Mouse (Mus musculus) lung, postnatal 0 days (tissue): ENCODE results near the gene Rps6kc1. TPM values are rescaled to one million over a fixed set of nuclear protein-coding genes. Genes with fewer than 3 reads are reported as not detected.

Experiments used
- ATAC-seq: fragments of 200-750 bp; cut with Nextera tagmentation; 2 replicates; pipeline ENCODE4 v1.8.0; 2017; ENCODE audit warnings: moderate library complexity
- DNase-seq: peaks from one replicate; pipeline ENCODE4 v3.0.0-alpha.2; 2016; ENCODE audit warnings: low spot score
- H3K27ac ChIP-seq: fragments of 300-500 bp; sonication (generic); 2 replicates; pipeline ENCODE4 v1.5.1; 2014; ENCODE audit warnings: antibody characterized with exemption, mild to moderate bottlenecking, low read length, mixed read lengths
- H3K27me3 ChIP-seq: fragments of 300-500 bp; sonication (generic); replicated peaks from 2 replicates; pipeline ENCODE4 v1.6.1; 2014; ENCODE audit warnings: low read length, mixed read lengths; ENCODE audit not compliant: insufficient read depth
- H3K36me3 ChIP-seq: fragments of 300-500 bp; sonication (generic); 2 replicates; pipeline ENCODE4 v1.6.1; 2014; ENCODE audit warnings: low read length, mixed read lengths; ENCODE audit not compliant: insufficient read depth
- H3K4me1 ChIP-seq: fragments of 300-500 bp; sonication (generic); 2 replicates; pipeline ENCODE4 v1.6.1; 2014; ENCODE audit warnings: antibody characterized with exemption, low read depth, low read length, mixed read lengths; ENCODE audit not compliant: insufficient read depth
- H3K4me2 ChIP-seq: fragments of 300-500 bp; sonication (generic); replicated peaks from 2 replicates; pipeline ENCODE4 v1.6.1; 2014; ENCODE audit warnings: low read depth, mild to moderate bottlenecking, low read length, moderate library complexity, mixed read lengths
- H3K4me3 ChIP-seq: fragments of 300-500 bp; sonication (generic); 2 replicates; pipeline ENCODE4 v1.5.1; 2014; ENCODE audit warnings: low read depth, low read length
- H3K9ac ChIP-seq: fragments of 300-500 bp; sonication (generic); replicated peaks from 2 replicates; pipeline ENCODE4 v1.6.1; 2014; ENCODE audit warnings: low read depth, mild to moderate bottlenecking
- H3K9me3 ChIP-seq: fragments of 300-500 bp; sonication (generic); 2 replicates; pipeline ENCODE4 v1.6.1; 2016; ENCODE audit warnings: low read length, mixed read lengths
- CTCF ChIP-seq: IDR thresholded peaks from 2 replicates; pipeline ENCODE4 v1.5.1; 2016; ENCODE audit warnings: antibody characterized with exemption, mild to moderate bottlenecking
- EP300 ChIP-seq: IDR thresholded peaks from 2 replicates; pipeline ENCODE4 v1.6.1; 2016; ENCODE audit warnings: antibody characterized with exemption, mild to moderate bottlenecking, control low read depth
- WGBS: fragments of 180-500 bp; shearing (Covaris S2); extraction: QIAGEN DNeasy Blood & Tissue Kit; methylation state at CpG from one replicate; pipeline ENCODE4 v1.1.7; 2014; 5-methylcytosine and 5-hydroxymethylcytosine counted together
- polyA plus RNA-seq: library from polyadenylated mRNA; unstranded; fragments of >200 nt; fragmentation: Nextera tagmentation; extraction: Ambion mirVana; gene quantifications from 2 replicates; pipeline ENCODE4 v1.2.1, GENCODE M21; 2015

Rps6kc1 gene
- polyA plus RNA-seq, 1 experiment from 2014 or later: 8.5 TPM

- Histone ChIP-seq H3K4me1 (no peaks in the 10 kb centered on the region), H3K36me3 (no peaks in the 10 kb centered on the region), H3K9ac (no peak overlapping the region), H3K27me3 (no peaks in the 10 kb centered on the region), H3K4me3 (no peak overlapping the region), H3K4me2 (no peak overlapping the region), H3K9me3 (no peaks in the 10 kb centered on the region), H3K27ac (no peak overlapping the region)
- TF ChIP-seq EP300 (no peak), CTCF (no peak)
- 67% methylated on average over 15 of the region's 15 CpGs for WGBS
- no peak for ATAC-seq
- no peak for DNase-seq
These were observed 250.3 kb downstream of the Rps6kc1 start for GRCm38 (mm10) chr1:190661249-190661648.

GRCm38 (mm10) chr1:190659722-190660502 lies 251.7 kb downstream of the Rps6kc1 start:
- DNase-seq: no peak
- Histone ChIP-seq H3K27ac (no peak overlapping the region), H3K4me2 (no peak overlapping the region), H3K4me1 (no peaks in the 10 kb centered on the region), H3K27me3 (no peaks in the 10 kb centered on the region), H3K9ac (no peak overlapping the region), H3K36me3 (no peaks in the 10 kb centered on the region), H3K9me3 (no peaks in the 10 kb centered on the region), H3K4me3 (no peak overlapping the region)
- no peak for TF ChIP-seq EP300
- TF ChIP-seq CTCF: no peak
- 80% methylated on average over 17 of the region's 17 CpGs for WGBS
- no peak for ATAC-seq

GRCm38 (mm10) chr1:190658266-190658665 lies 253.3 kb downstream of the Rps6kc1 start:
- TF ChIP-seq EP300: no peak
- no peak for TF ChIP-seq CTCF
- Histone ChIP-seq H3K9me3 (no peaks in the 10 kb centered on the region), H3K4me3 (no peak overlapping the region), H3K9ac (no peak overlapping the region), H3K27me3 (no peaks in the 10 kb centered on the region), H3K4me2 (no peak overlapping the region), H3K27ac (no peak overlapping the region), H3K36me3 (no peaks in the 10 kb centered on the region), H3K4me1 (no peaks in the 10 kb centered on the region)
- 91% methylated on average over 13 of the region's 13 CpGs for WGBS
- DNase-seq: no peak
- ATAC-seq: no peak

DNA sequence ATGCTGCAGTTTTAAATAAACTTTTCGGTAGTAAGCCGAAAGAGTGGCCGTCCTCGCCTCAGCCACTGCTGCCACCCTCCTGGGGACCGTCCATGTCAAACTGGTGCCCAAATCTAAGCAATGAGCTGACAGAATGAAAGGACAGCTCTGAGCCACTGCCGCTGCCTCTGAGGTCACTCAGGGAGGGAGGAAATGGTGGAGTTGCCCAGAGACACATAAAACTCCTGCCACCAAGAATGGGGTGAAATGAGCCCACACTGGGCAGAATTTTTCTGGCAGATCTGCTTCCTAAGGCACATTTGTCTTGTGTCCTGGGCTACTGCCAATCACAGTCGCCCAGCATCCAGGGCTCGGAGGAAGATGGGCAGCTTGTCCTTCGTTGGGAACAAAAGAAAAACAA lies 255.5 kb downstream of the Rps6kc1 start:
- no peaks in the 10 kb centered on the region for H3K4me1 ChIP-seq
- H3K4me2 ChIP-seq: no peak overlapping the region
- no peak overlapping the region for H3K27ac ChIP-seq
- 46% methylated on average over 9 of the region's 9 CpGs for WGBS
- no peak for DNase-seq
- no peaks in the 10 kb centered on the region for H3K9me3 ChIP-seq
- TF ChIP-seq CTCF (no peak), EP300 (no peak)
- H3K27me3 ChIP-seq: no peaks in the 10 kb centered on the region
- no peak overlapping the region for H3K4me3 ChIP-seq
- ATAC-seq: no peak
- no peak overlapping the region for H3K9ac ChIP-seq
- H3K36me3 ChIP-seq: no peaks in the 10 kb centered on the region

GRCm38 (mm10) chr1:190655651-190656050 lies 255.9 kb downstream of the Rps6kc1 start:
- ATAC-seq (no peak), DNase-seq (no peak)
- no peak overlapping the region for H3K9ac ChIP-seq
- H3K4me3 ChIP-seq: no peak overlapping the region
- WGBS: 52% methylated on average over 7 of the region's 7 CpGs
- no peaks in the 10 kb centered on the region for H3K4me1 ChIP-seq
- TF ChIP-seq CTCF: no peak
- TF ChIP-seq EP300: no peak
- no peaks in the 10 kb centered on the region for H3K27me3 ChIP-seq
- no peak overlapping the region for H3K4me2 ChIP-seq
- no peaks in the 10 kb centered on the region for H3K36me3 ChIP-seq
- H3K9me3 ChIP-seq: no peaks in the 10 kb centered on the region
- no peak overlapping the region for H3K27ac ChIP-seq

- H3K9me3 ChIP-seq: no peaks in the 10 kb centered on the region
- H3K4me2 ChIP-seq: no peak overlapping the region
- DNase-seq (no peak), ATAC-seq (no peak)
- H3K4me3 ChIP-seq: no peak overlapping the region
- H3K4me1 ChIP-seq: no peaks in the 10 kb centered on the region
- WGBS: 75% methylated on average over 7 of the region's 7 CpGs
- no peak overlapping the region for H3K27ac ChIP-seq
- no peaks in the 10 kb centered on the region for H3K27me3 ChIP-seq
- TF ChIP-seq CTCF: no peak
- no peak for TF ChIP-seq EP300
- no peak overlapping the region for H3K9ac ChIP-seq
- no peaks in the 10 kb centered on the region for H3K36me3 ChIP-seq
These were observed 256.5 kb downstream of the Rps6kc1 start for GRCm38 (mm10) chr1:190655081-190655480.

DNA sequence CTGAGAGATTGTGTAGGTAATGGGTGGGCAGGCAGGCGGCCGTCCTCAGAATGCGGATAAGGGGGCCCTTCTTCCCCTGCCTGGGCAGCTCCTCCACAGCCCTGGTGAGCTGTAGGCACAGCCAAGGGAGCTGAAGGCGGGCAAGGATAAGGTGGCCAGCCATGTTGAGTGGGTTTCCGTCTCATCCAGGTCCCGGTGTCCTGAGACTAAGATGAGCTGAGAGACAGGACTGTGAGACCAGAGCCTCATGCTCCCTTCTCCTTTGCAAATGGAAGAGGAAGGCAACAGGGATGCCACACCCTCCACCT lies 256.9 kb downstream of the Rps6kc1 start:
- ATAC-seq (no peak), DNase-seq (no peak)
- no peaks in the 10 kb centered on the region for H3K36me3 ChIP-seq
- no peaks in the 10 kb centered on the region for H3K27me3 ChIP-seq
- WGBS: 91% methylated on average over 6 of the region's 6 CpGs
- H3K4me1 ChIP-seq: no peaks in the 10 kb centered on the region
- H3K9me3 ChIP-seq: no peaks in the 10 kb centered on the region
- no peak overlapping the region for H3K27ac ChIP-seq
- no peak overlapping the region for H3K9ac ChIP-seq
- no peak overlapping the region for H3K4me2 ChIP-seq
- no peak overlapping the region for H3K4me3 ChIP-seq
- TF ChIP-seq CTCF: no peak
